Mouse (Mus musculus): ENCODE results near the gene Trip12. TPM values are rescaled to one million over a fixed set of nuclear protein-coding genes. Genes with fewer than 3 reads are reported as not detected.

Gene Trip12
- polyA plus RNA-seq (2015; fragmentation: Nextera tagmentation; extraction: Ambion mirVana), result 27.5 and 29.5 TPM in 2 replicates

DNA sequence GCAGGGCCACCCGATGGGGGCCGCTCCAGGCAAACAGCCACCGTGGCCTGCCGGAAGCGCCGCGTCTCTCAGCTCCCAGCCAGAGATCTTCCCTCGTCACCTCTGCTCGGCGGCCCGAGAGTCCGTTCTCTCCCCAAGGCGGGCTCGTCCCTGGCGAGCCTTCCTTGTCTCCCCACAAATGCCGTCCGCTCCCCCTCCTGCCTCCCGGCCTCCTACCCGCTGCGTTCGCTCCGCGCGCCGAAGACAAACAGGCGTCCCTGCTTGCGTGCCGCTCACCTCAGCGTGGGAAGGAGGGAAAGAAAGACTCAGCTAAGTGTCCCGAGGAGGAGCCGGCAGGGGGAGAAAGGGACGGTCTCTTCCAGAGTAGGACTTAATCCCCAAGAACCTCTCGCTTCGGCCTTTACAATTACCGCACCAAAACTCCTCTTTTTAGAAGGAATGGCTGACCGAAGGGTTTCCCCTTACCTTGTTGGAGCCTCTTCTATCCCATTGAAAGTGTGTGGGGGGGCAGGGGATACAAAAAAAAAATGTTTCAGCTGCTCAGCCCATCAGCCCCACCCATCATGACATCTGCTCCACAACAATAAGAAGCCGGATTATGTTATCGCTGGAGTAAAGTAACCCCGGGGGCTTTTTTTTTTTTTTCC lies at the start of gene Trip12:
Trip12 (minus strand) TSS at position 499 of the 647 bp plus-strand sequence.
- H3K36me3 ChIP-seq (replicated peaks), result no peaks in the 10 kb centered on the region
- H3K9ac ChIP-seq, result peak within 1 kb of the TSS; percentile 97
- peak; percentile 52 for ATAC-seq (ENCODE audit: insufficient read depth)
- peak within 1 kb of the TSS; percentile 94 for H3K27ac ChIP-seq (replicated peaks)
- H3K4me2 ChIP-seq, result peak within 1 kb of the TSS; percentile 81
- H3K4me1 ChIP-seq (replicated peaks), result peaks cover 31% of the 10 kb centered on the region
- H3K27me3 ChIP-seq, result no peaks in the 10 kb centered on the region
- WGBS (ENCODE audit: insufficient replicate concordance), result under 1% methylated on average over 39 of the region's 39 CpGs
- H3K9me3 ChIP-seq (replicated peaks), result no peaks in the 10 kb centered on the region
- H3K4me3 ChIP-seq (replicated peaks), result peak within 1 kb of the TSS; percentile 98

DNA sequence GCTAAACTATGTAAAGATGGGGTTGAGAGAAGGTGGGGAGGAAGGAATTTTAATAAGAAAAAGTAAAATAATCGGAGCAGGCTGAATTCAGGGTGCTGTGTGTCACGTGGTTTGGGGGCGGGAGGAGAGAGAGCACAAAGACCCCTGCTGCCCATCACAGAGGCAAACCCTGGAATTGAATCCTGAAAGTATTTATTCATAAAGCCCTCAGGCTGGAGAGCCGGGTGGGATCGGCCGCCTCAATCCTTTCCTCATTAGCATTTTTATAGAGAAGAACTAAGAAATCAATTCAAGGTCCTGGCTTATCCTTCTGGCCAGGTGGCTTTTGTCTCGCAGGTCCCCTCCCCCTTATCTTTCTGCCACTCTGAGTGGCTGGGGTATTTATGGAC lies 49.7 kb upstream of the Trip12 start:
- Histone ChIP-seq H3K27ac (replicated peaks) (no peak overlapping the region), H3K4me2 (no peak overlapping the region), H3K9ac (no peak overlapping the region), H3K9me3 (replicated peaks) (no peaks in the 10 kb centered on the region), H3K36me3 (replicated peaks) (no peaks in the 10 kb centered on the region), H3K4me3 (replicated peaks) (no peak overlapping the region), H3K4me1 (replicated peaks) (no peaks in the 10 kb centered on the region), H3K27me3 (no peaks in the 10 kb centered on the region)
- no peak for ATAC-seq (ENCODE audit: insufficient read depth)
- WGBS (ENCODE audit: insufficient replicate concordance), result 66% methylated on average over 7 of the region's 7 CpGs

DNA sequence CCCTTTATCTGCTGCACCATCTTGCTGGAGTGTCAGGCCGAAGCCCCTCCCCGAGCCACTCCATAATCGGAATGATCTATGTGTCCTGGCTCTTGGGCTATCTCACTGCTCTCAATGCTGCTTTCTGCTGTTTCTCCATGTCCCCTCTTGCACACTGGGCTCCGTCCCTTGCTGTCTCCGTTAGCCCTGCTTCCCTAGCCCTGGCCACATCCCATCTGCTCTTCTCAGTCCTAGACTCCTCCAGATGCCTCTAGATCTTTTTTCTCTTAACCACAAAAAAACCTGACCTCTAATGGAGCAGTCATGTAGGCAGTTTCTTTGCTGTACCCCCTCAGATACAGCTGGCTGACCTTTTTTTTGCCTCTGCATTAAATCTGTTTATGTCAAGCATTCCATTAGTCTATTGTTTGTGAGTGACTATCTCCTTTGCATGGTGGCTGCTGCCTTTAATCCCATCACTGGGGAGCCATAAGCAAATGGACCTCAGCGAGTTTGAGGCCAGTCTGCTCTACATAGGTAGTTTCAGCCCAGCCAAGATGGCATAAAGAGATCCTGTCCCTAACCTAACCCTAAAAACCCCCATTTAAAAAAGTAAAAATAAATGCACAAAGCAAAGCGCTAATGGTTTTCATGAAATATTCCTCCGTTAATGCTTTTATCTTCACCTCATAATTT lies 49.2 kb upstream of the Trip12 start:
- 65% methylated on average over 8 of the region's 8 CpGs for WGBS (ENCODE audit: insufficient replicate concordance)
- Histone ChIP-seq H3K9me3 (replicated peaks) (no peaks in the 10 kb centered on the region), H3K4me2 (no peak overlapping the region), H3K36me3 (replicated peaks) (no peaks in the 10 kb centered on the region), H3K9ac (no peak overlapping the region), H3K27ac (replicated peaks) (no peak overlapping the region), H3K4me3 (replicated peaks) (no peak overlapping the region), H3K27me3 (no peaks in the 10 kb centered on the region), H3K4me1 (replicated peaks) (no peaks in the 10 kb centered on the region)
- no peak for ATAC-seq (ENCODE audit: insufficient read depth)

DNA sequence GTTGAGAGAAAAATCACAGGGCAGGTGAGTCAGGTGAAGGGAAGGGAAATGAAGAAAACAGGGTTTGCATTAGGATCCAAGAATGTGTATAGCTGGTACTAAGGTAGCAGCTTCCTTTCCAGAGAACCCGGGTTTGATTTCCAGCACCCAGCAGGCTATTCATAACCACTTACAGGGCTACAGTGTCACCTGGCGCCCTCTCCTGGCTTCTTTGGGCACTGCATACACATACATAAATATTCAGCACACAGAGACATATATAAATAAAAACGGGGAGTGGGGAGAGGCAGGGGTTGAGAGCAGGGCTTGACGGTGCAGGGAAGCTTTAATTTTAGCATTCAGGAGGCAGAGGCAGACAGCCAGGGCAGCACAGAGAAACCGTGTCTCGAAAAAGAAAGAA lies 45.6 kb upstream of the Trip12 start:
- no peak overlapping the region for H3K9ac ChIP-seq
- H3K4me3 ChIP-seq (replicated peaks), result no peak overlapping the region
- H3K36me3 ChIP-seq (replicated peaks), result no peaks in the 10 kb centered on the region
- no peak overlapping the region for H3K27ac ChIP-seq (replicated peaks)
- H3K4me2 ChIP-seq, result no peak overlapping the region
- ATAC-seq (ENCODE audit: insufficient read depth), result no peak
- no peaks in the 10 kb centered on the region for H3K27me3 ChIP-seq
- no peaks in the 10 kb centered on the region for H3K4me1 ChIP-seq (replicated peaks)
- 67% methylated on average over 6 of the region's 6 CpGs for WGBS (ENCODE audit: insufficient replicate concordance)
- H3K9me3 ChIP-seq (replicated peaks), result no peaks in the 10 kb centered on the region

DNA sequence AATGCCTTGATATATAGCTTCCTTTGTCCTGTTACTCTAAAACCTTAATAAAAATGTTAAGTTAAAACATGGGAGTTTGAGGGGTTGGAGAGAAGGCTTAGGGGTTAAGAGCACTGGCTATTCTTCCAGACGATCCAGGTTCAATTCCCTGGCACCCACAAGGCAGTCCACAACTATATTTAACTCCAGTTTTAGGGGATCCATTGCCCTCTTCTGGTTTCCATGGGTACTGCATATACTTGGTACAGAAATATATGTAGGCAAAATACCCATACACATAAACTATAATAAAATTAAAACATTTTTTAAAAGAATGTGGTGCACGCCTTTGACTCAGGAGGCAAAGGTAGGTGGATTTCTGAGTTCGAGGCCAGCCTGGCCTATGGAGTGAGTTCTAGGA lies 44.9 kb upstream of the Trip12 start:
- WGBS (ENCODE audit: insufficient replicate concordance), result 49% methylated on average over 3 of the region's 3 CpGs
- no peak overlapping the region for H3K4me3 ChIP-seq (replicated peaks)
- no peak for ATAC-seq (ENCODE audit: insufficient read depth)
- no peaks in the 10 kb centered on the region for H3K9me3 ChIP-seq (replicated peaks)
- H3K36me3 ChIP-seq (replicated peaks), result no peaks in the 10 kb centered on the region
- no peaks in the 10 kb centered on the region for H3K27me3 ChIP-seq
- no peaks in the 10 kb centered on the region for H3K4me1 ChIP-seq (replicated peaks)
- no peak overlapping the region for H3K9ac ChIP-seq
- no peak overlapping the region for H3K4me2 ChIP-seq
- no peak overlapping the region for H3K27ac ChIP-seq (replicated peaks)

DNA sequence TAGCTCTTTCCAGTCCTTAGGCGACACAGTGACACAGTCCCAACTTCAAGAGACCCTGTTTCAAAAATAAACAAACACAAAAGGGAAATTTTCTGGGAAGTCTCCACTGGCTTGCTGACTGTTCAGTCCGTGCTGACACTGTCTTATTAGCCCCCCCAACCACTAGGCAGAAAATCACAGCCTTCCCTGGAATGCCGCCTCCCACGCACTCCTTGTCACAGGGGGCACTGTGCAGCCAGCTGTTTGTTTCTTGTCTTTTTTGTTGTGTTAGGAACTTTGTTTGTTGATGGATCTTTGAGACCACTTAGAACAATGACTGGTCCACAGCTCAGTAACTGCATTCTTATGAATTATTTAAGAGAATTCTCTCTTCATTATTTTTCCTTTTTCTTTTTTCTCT lies 43.6 kb upstream of the Trip12 start:
- Histone ChIP-seq H3K4me3 (replicated peaks) (no peak overlapping the region), H3K36me3 (replicated peaks) (no peaks in the 10 kb centered on the region), H3K4me2 (no peak overlapping the region), H3K27ac (replicated peaks) (no peak overlapping the region), H3K9me3 (replicated peaks) (no peaks in the 10 kb centered on the region), H3K4me1 (replicated peaks) (no peaks in the 10 kb centered on the region), H3K9ac (no peak overlapping the region), H3K27me3 (no peaks in the 10 kb centered on the region)
- 64% methylated on average over 4 of the region's 4 CpGs for WGBS (ENCODE audit: insufficient replicate concordance)
- ATAC-seq (ENCODE audit: insufficient read depth), result no peak

DNA sequence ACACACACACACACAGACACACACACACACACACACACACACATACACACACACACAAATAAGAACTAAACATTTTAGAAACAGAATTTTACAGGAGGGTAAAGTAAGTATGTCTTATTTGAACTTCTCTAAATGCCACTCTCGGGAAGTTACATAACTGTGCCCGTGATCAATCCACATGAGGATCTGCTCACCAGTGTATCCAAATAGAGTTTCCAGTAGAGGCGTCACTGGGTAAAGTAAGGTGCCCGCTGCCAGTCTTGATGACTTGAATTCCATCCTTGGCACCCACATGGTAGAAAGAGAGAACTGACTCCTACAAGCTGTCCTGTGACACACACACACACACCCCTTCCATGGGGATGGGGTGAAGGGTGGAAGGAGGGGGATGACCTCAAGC lies 42.6 kb upstream of the Trip12 start:
- Histone ChIP-seq H3K4me1 (replicated peaks) (no peaks in the 10 kb centered on the region), H3K4me3 (replicated peaks) (no peak overlapping the region), H3K36me3 (replicated peaks) (no peaks in the 10 kb centered on the region), H3K9me3 (replicated peaks) (no peaks in the 10 kb centered on the region), H3K27ac (replicated peaks) (no peak overlapping the region), H3K4me2 (no peak overlapping the region), H3K9ac (no peak overlapping the region), H3K27me3 (no peaks in the 10 kb centered on the region)
- ATAC-seq (ENCODE audit: insufficient read depth), result no peak
- 61% methylated on average over 4 of the region's 4 CpGs for WGBS (ENCODE audit: insufficient replicate concordance)

DNA sequence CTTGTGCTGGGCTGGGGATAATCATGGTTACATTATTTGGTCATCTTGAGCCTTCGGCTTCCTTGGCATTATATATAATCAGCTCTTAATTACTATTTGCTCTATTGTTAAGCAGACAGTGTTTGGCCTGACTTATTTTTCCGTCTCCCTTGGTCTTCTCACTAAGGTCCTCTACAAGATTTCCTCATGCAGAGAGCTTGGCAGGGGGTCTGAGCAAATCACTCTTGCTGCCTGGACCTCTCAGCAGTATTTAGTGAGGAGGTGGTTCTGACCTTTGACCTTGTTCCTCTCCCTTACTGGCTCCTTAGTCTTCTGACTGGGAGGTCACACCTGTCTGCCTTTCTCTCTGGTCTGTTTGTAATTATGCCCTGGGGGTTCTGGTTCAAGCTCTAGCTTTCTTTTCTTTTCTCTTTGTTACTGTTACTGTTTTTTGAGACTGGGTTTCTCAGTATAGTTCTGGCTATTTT lies 41.8 kb upstream of the Trip12 start:
- Histone ChIP-seq H3K4me3 (replicated peaks) (no peak overlapping the region), H3K4me1 (replicated peaks) (no peaks in the 10 kb centered on the region), H3K9me3 (replicated peaks) (no peaks in the 10 kb centered on the region), H3K36me3 (replicated peaks) (no peaks in the 10 kb centered on the region), H3K9ac (no peak overlapping the region), H3K27me3 (no peaks in the 10 kb centered on the region), H3K4me2 (no peak overlapping the region), H3K27ac (replicated peaks) (no peak overlapping the region)
- no peak for ATAC-seq (ENCODE audit: insufficient read depth)
- WGBS (ENCODE audit: insufficient replicate concordance), result 69% methylated on average over 2 of the region's 2 CpGs

DNA sequence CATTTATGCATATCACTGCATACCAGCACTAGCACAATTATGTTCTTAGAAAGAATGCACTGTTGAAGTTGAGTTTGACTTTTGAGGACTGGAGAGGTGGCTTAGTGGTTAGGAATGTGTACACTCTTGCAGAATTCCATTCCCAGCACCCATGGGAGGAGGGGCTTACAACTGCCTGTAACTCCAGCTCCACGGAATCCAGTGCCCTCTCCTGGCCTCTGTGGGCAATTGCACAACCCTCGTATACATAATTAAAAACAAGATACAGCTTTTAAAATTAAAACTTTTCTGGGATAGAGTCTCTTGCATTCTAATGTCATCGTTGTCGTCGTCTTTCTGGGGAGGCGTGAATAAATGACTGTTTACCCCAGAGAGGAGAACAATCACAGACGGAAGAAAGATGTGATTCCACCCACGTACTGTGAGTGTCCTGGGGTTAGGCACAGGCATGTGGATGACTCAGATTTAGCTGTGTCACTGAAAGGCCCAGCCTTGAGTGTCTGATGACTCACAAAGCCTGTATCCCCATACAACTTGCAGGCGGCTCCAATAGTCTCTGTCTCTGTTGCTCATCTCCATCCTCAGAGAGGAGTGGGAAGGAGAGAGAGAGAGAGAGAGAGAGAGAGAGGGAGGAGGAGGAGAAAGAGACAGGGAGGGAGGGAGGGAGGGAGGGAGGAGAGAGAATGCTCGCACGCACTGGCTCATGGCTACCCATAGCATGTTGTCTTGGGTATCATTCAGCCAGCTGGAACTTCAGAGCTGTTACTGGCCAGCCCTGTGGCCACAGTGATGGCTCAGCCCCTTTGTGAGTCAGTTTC lies 41.1 kb upstream of the Trip12 start:
- Histone ChIP-seq H3K4me2 (no peak overlapping the region), H3K36me3 (replicated peaks) (no peaks in the 10 kb centered on the region), H3K9me3 (replicated peaks) (no peaks in the 10 kb centered on the region), H3K9ac (no peak overlapping the region), H3K4me1 (replicated peaks) (no peaks in the 10 kb centered on the region), H3K4me3 (replicated peaks) (no peak overlapping the region), H3K27ac (replicated peaks) (no peak overlapping the region), H3K27me3 (no peaks in the 10 kb centered on the region)
- ATAC-seq (ENCODE audit: insufficient read depth), result no peak
- 70% methylated on average over 11 of the region's 11 CpGs for WGBS (ENCODE audit: insufficient replicate concordance)

DNA sequence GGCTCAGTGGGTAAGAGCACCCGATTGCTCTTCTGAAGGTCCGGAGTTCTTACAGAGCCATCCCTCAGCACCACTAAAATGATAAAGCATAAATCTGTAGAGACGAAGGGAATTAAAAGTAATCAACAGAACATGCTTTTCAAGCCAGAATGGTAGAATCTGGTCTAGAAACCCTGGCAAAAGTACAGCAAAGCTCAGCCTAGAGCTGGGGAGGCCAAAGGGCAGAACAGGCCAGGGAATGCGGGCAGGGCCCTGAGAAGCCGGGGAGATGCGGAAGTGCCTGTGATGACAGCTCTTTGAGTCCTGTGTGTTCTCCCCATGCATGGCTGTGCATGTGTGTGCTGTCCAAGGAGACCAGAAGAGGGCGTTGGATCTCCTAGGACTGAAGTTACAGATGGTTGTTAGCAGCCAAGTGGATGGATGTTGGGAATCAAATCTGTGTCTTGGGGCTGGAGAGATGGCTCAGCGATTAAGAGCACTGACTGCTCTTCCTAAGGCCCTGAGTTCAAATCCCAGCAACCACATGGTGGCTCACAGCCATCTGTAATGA lies 39.3 kb upstream of the Trip12 start:
- 75% methylated on average over 8 of the region's 8 CpGs for WGBS (ENCODE audit: insufficient replicate concordance)
- ATAC-seq (ENCODE audit: insufficient read depth), result no peak
- no peak overlapping the region for H3K4me2 ChIP-seq
- H3K27me3 ChIP-seq, result no peaks in the 10 kb centered on the region
- H3K9me3 ChIP-seq (replicated peaks), result no peaks in the 10 kb centered on the region
- H3K4me3 ChIP-seq (replicated peaks), result no peak overlapping the region
- H3K9ac ChIP-seq, result no peak overlapping the region
- H3K4me1 ChIP-seq (replicated peaks), result no peaks in the 10 kb centered on the region
- H3K27ac ChIP-seq (replicated peaks), result no peak overlapping the region
- no peaks in the 10 kb centered on the region for H3K36me3 ChIP-seq (replicated peaks)

DNA sequence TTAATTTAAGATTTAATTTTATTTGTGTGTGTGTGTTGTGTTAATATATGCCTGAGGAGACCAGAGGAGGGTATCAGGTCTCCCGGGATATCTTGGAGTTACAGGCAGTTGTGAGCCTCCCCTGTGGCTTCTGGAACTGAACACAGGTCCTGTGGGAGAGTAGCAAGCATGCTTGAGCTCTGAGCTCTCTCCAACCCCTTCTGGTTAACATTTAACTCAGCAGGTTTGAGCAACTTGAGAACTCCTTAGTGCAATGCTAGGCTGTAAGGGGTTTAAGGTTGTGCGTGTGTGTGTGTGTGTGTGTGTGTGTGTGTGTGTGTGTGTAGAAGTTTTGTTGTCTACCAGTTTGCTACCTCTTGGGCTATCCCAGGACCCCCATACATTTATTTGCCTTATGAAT lies 37.3 kb upstream of the Trip12 start:
- Histone ChIP-seq H3K9ac (no peak overlapping the region), H3K4me3 (replicated peaks) (no peak overlapping the region), H3K9me3 (replicated peaks) (no peaks in the 10 kb centered on the region), H3K4me1 (replicated peaks) (0 out of 2 replicates have a peak, but pooled peaks cover 5% of the 10 kb centered on the region), H3K36me3 (replicated peaks) (no peaks in the 10 kb centered on the region), H3K27me3 (no peaks in the 10 kb centered on the region), H3K27ac (replicated peaks) (no peak overlapping the region), H3K4me2 (no peak overlapping the region)
- WGBS (ENCODE audit: insufficient replicate concordance), result 63% methylated on average over 2 of the region's 2 CpGs
- ATAC-seq (ENCODE audit: insufficient read depth), result peak; percentile 58; the same call in 1 of the 2 replicates
